Mouse (Mus musculus) layer of hippocampus, postnatal 10 days (tissue): ENCODE measurements around the gene Ppp1r12a. TPM values are rescaled to one million over a fixed set of nuclear protein-coding genes. Genes with fewer than 3 reads are reported as not detected.

Experiments used
- DNase-seq, 2 experiments: peaks; one replicate each; pipeline ENCODE4 v3.0.0; 2021; ENCODE audit warnings: low spot score in 2 of 2
- total RNA-seq, 2 experiments: library from RNA; stranded (reverse); gene quantifications; 2 replicates each; pipeline ENCODE4 v1.2.3; 2021

The Ppp1r12a gene
- total RNA-seq, 2 experiments from 2014 or later, result 98.5 to 102 TPM

DNA sequence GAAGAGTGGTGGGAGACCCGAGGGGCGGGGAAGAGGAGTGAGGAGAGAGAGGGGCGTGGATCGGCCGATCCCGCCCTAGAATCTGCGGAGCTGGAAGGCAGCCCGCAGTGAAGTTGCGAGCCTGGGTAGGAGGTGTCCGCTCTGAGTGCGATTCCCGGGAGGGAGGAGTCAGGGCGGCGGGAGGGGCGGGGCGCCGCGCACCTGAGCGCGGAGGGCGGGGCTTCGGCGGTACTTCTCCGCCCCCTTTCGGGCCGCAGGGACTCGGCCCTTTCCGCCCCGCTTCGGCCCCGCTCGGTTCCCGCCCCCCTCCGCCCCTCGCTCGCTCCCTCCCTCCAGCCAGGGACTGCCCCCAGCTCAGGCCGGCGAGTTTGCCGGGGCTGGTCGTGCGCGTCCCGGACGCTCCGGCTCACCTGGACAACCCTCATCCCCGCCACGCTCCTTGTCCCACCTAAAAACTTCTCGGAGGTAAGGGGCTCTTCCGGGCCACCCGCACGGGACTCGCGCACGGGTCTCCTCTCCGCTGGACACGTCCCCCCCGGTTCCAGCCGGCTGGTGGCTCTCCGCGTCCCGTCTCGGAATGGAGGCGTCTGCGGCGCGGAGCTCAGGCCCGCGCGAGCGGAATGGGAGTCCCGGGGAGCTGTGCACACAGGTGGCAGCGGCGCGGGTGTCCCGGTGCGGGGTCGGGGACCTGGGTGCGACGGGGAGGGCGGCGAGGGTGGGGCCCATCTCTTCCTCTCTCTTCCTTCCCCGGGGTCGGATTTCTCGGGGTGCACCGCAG lies 170.0 kb downstream of the Ppp1r12a start, which contains the start of gene Pawr:
Gene Pawr, plus strand, starts transcription at position 338 of the 778 bp plus-strand sequence.
- peak; percentile 38 to 64 for DNase-seq

DNA sequence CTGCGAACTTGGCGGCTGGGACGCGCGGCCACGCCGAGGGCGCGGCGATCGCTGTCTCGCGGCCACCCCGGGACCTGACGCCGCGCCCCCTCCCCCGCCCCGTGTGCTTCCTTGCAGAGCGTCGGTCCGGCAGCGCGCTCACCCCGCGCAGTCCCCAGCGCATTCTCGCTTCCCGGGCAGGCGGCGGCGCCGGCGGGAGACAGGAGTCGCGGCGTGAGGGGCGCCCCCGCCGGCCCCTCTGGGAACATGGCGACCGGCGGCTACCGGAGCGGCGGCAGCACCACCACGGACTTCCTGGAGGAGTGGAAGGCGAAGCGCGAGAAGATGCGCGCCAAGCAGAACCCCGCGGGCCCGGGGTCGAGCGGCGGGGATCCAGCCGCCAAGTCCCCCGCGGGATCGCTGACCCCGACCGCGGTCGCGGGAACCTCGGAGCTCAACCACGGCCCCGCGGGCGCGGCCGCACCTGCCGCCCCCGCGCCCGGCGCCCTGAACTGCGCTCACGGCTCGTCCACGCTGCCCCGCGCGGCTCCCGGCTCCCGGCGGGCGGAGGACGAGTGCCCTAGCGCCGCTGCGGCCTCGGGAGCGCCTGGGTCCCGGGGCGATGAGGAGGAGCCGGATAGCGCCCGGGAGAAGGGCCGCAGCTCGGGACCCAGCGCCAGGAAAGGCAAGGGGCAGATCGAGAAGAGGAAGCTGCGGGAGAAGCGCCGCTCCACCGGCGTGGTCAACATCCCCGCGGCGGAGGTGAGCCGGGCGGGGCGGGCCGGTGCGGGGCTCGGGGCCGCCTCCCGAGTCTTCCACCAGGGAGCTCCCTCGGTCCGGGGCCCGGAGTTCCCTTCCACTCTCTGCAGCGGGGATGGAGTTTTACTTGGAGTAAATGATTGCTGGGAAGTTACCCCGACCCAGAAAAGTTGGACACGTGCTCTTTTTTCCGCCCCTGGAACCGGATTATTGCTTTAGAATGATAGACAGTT lies 170.9 kb downstream of the Ppp1r12a start:
- DNase-seq, result peak; percentile 40 to 62

GRCm38 (mm10) chr10:108333642-108334041 lies 171.6 kb downstream of the Ppp1r12a start:
- peak in 1 of 2 experiments; percentile 8 for DNase-seq

Other genes starting within 250 kb of the Ppp1r12a start
- gene Pawr, start 169.9 kb downstream of the Ppp1r12a start, total RNA-seq, result 1 to 10 TPM; 3.4 to 3.8 TPM